Mouse (Mus musculus): ENCODE measurements at regions not wholly inside any gene's neighbourhood (a gene's known extent, or its start where the extent isn't known, plus 50 kb on each side); places are given as distances from the start of the nearest gene placed in this dataset.
A peak's percentile ranks its signal among the peaks of the same experiment; 100 is the strongest.

DNA sequence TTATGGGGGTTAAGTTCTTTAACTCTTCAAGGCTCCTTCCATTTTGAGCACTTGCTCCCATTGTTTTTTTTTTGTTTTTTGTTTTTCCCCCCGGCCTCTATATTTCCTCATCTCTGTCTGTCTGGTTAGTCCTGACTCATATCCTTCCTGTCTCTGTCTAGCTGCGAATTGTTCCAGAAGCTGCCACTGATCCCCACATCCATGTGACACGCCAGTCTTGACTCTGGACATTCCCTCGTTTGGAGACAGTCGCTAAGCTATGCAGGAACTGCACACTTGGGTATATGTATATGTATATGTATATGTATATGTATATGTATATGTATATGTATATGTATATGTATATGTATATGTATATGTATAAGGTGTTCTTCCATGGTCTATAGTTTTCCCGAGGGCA is 177.4 kb upstream of the Fn1 start:
- DNase-seq (ENCODE audit: low spot score), result no peak

- DNase-seq (ENCODE audit: low spot score), result no peak
Measured at GRCm38 (mm10) chr1:71824410-71824809, 171.4 kb upstream of the Fn1 start.

- no peak for DNase-seq (ENCODE audit: low spot score)
Measured at GRCm38 (mm10) chr1:71822123-71822522, 169.1 kb upstream of the Fn1 start.

DNA sequence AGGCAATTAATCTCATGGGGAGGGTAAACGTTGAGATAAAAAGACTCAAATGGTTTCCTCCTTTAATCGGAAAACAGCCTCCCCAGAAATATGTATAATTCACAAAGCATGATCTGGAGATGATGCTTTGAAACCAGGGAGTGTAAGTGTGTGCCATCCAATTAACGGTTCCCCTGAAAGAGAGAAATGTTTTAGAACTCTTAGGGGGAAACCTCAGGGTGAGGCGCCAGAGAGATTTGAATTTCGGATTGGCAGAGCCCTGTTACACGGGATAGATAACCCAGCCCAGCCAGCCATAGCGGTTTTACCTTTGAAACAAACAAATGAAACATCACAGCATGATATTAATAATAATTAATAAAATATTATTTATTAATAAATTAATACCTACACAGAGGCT is 168.1 kb upstream of the Fn1 start:
- DNase-seq (ENCODE audit: low spot score), result no peak

DNA sequence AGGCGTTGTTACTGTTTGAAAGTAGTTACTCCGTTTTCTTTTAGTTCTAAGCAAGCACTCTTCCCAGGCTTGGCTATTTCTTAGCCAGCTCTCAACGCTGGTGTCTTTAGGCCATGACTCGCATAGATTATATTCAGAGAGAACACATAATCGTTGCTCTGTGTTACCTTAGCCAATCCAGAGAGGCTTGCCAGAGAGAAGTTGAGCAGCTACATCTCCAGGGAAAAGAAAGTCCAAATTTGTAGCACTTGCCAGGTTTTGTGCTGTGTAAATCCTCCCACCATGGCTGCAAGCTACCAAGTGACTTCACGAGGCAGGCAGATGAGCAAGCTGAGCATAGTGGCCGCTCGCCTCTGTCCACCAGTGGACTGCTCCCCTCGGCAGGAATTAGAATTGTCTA is 163.3 kb upstream of the Fn1 start:
- DNase-seq (ENCODE audit: low spot score), result no peak

DNA sequence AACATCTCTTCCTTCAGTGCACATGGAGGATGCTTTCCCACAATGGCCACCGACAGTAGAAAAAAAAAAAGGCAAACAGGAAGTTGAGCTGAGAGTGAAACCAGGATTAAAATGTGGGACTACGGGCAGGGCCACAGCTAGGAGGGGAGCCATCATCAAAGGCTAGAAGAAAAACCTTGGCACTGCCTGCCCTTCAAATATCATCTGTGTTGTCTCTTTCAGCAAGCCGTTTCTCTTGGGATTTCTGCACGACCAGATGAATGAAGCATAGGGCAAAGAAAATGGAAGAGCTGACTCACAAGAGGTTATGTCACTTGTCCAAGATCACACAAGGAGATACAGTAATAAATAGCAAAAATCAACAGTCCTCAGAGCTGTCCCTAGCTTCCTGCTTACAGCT is 161.1 kb upstream of the Fn1 start:
- no peak for DNase-seq (ENCODE audit: low spot score)

DNA sequence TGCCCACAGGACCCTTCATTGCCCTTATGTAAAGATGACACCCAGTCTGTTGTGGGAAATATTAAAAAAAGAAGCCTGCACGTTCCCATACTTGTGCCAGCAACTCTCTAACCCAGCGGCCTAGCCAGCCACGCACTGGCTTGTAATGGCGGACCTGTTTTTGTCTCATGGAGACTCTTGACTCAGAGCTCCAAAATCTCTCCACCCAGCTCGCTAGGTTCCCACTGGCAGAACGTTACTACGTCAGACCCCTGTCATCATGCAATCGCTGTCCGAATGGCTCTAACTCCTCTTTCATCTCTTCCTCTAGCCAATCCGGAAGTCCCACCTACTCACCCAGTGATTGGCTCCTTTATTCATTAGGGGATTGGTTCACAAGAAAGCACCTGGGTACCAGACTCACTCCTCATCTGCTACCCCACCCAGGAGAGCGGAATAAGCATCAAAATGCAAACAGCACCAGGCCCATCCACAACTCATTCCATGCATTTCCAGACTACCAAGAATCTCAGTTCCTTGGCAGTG is 159.2 kb upstream of the Fn1 start:
- no peak for DNase-seq (ENCODE audit: low spot score)

DNA sequence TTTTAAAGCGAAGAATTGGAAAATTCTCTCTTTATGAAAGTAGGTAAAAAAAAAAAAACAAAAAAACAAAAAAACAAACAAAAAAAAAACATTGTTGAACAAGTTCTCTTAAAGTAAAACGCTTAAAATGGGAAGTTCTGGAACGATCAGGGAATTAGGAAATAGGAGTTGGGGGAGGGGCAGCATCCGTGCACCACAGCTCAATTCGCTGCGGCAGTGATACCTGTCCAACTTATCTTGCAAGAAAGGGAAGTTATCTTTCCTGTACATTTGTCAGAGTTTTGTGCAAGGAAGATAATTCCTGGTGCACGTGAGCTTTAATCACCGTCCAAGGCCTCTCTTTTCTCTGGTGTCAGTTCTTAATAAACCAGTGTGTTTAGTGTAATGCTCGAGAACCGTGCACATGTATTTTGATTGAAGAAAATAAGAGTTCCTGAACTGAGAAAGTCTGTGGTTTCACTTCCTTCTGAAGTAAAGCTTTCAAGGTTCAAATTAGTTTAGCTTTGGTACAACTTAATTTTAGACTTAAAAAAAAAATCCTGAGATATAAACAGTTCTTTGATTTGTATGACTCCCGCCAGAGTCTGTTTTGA is 158.3 kb upstream of the Fn1 start:
- DNase-seq (ENCODE audit: low spot score), result no peak

DNA sequence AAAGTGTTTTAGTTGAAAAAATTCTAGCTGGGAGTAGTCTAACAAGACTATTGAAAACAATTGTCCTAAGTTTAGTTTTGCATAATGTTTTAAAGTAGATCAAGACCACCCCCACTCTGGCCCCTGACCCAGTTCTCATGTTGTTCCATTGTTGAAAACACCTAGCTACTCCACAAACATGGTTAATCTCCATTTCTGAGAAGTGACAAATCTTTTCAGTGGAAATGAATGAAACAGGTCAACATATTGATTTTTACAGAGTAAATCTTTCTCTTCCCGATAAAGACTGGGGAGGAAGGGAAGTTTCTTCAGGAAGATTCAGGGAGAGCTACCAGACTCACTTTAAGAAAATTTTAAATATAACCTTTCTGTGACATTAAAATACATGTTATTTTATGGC is 155.0 kb upstream of the Fn1 start:
- no peak for DNase-seq (ENCODE audit: low spot score)

DNA sequence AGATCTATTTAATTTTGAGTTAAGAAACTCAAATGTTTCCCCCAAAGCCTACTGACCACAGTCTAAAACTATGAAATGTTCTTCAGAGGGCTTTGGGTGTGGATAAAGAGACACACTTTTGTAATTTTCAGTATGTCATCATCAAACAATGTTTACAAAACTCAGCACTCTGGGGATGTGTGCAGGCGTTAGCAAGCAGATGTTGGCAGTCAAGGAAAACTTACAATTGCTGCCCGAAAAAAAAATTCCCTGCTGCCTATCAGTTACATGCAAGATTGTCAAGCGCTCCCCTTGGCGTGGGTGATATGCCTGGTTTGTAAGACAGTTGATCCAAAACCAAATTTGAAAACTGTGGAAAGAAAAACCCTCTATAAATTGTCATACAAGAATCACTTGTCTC is 154.6 kb upstream of the Fn1 start:
- DNase-seq (ENCODE audit: low spot score), result peak; percentile 33

- no peak for DNase-seq (ENCODE audit: low spot score)
Measured at GRCm38 (mm10) chr1:71801283-71802066, 148.5 kb upstream of the Fn1 start.

DNA sequence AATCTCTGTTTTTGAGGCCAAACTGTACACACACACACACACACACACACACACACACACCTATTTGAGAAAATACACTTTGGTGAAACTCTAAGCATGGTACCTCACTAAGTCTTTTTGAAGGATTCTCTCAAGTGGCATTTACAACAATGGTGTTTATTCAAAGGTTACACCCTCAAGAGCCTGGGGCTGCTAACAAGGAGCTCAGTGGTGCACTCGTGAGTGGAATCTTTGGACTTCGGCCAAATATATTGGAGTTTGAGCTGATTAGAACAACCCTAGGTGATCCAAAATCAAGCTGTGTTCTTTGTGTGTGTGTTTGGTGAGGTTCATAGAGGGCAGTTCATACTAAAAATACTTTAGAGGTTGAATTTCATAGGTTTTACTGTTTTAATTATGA is 147.6 kb upstream of the Fn1 start:
- DNase-seq (ENCODE audit: low spot score), result no peak

DNA sequence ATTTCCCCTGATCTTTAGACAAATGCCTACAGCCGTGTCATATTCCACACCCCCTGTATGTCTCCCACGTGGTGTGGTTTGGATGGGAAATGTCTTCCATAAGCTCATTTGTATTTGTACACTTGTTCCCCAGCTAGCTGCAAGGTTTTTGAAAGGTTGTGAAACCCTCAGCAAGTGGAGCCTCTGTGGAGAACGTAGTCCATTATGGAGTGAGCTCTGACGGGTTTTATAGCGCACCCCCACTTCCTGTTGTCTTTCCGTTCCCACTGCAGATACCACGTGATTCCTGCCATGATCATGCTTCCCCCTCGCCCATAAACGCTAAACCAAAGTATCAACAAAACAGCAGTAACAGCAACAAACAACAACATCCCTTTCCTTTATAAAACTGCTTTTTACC is 145.6 kb upstream of the Fn1 start:
- no peak for DNase-seq (ENCODE audit: low spot score)

- DNase-seq (ENCODE audit: low spot score), result no peak
Measured at GRCm38 (mm10) chr1:71788408-71788807, 135.4 kb upstream of the Fn1 start.

DNA sequence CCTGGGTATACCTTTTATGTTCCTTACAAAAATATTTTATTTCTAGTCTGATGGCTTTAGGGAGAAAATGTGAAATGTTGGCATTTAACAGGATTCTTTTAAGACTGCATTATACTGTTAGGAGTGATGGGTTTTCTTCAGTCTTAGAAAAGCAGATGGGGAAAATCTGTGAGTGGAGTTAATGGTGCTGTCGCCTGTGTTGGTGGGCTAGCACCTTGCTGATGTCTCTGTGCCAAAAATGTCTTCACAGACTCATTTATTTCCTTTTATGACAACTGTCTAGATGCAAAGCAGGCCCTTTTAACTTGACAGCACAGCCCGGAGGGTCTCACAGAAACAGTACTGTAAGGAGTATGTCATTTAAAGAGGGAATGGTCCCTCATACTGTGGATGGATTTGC is 131.9 kb upstream of the Fn1 start:
- DNase-seq (ENCODE audit: low spot score), result no peak

- DNase-seq (ENCODE audit: low spot score), result no peak
Measured at GRCm38 (mm10) chr1:71778292-71778691, 125.3 kb upstream of the Fn1 start.

DNA sequence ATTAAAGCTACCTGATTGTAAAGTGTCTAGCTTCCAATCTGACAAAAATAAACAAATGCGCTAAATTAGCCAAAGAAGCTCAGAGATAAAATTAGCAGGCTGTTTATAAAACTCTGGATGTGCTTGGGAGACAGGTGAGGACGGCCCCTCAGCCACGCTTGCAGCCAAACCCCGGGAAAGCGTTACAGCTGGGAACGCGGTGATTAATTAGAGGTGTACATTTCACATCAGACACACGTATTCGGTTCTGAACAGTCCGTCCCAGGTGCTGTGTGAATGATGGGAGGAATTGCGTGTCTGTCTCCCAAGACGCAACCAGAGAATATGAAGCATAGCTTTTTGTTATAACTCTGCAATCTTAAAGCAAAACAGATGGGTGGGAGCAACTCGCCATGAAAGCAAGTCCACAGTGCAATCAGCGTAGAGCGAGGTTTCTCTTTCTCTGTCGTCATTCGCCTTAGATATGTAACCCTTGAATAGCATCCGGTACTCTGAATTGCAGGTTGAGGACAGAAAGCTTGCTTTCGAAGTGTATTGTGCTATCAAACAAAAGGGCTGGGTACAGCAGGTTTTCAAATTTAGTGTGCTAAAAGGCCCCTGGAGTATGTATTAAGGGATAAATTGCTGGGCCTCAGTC is 123.0 kb upstream of the Fn1 start:
- no peak for DNase-seq (ENCODE audit: low spot score)

GRCm38 (mm10) chr1:71772526-71772925 is 119.5 kb upstream of the Fn1 start:
- no peak for DNase-seq (ENCODE audit: low spot score)

DNA sequence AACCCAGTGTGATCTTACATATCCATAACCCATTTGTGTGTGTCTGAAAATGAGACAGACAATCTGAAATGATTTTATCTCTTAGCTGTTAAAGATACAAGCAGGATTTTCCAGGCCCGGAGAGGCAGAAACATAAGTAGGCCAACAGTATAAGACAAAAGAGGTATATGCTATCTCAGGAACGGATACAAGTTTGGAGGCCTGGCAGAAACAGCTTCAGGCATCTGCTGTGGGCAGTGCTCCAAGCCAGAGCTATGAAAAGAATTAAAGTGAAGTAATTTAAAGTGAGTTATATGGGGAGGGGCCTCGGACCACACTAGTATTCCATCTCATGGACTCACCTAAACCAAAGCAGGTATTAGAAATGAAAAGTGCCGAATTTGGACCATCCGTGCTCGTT is 118.8 kb upstream of the Fn1 start:
- DNase-seq (ENCODE audit: low spot score), result no peak

DNA sequence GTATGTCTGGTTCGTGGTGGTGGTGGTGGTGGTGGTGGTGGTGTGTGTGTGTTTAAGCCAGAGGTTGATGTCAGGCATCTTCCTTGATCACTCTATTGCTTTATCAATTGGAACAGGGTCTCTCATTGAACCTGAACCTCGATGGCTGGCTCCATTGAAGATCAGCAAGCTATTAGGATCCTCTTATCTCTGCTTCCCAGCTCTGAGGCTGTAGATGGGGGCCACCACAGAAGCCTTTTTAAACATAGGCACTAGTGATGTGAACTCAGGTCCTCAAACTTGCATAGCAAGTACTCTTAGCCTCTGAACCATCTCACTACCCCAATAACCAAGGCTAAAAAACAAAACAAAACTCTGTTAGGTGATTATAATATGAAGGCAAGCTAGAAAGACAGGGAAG is 116.6 kb upstream of the Fn1 start:
- no peak for DNase-seq (ENCODE audit: low spot score)

GRCm38 (mm10) chr1:71767705-71768104 is 114.7 kb upstream of the Fn1 start:
- DNase-seq (ENCODE audit: low spot score), result no peak

DNA sequence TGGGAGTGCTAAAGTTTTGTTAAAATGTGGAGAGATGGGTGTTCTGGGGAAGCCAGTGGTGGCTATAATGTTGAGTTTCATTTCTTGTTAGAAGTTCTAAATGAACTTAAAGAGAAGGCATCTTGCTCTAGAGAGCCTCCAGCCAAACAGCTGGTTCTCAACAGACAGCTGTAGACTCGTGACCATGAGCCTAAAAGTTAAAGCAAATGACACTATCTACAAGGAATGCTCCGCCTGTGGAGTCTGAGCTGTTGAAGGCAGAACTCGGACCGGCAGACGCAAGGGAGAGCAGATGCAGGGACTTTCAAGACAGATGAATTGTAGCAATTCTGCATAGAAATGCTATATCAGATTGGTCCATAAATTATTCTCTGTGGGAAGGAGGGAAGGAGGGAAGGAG is 114.1 kb upstream of the Fn1 start:
- DNase-seq (ENCODE audit: low spot score), result peak; percentile 7

GRCm38 (mm10) chr1:71764951-71765350 is 112.0 kb upstream of the Fn1 start:
- DNase-seq (ENCODE audit: low spot score), result no peak

Measured in lung, postnatal 25 days (tissue).